Mouse (Mus musculus): ENCODE data around the gene Elane. TPM values are rescaled to one million over a fixed set of nuclear protein-coding genes. Genes with fewer than 3 reads are reported as not detected.

Elane gene
- polyA plus RNA-seq (2015; fragmentation: Nextera tagmentation; extraction: Ambion mirVana): 2.6 and 3.4 TPM in 2 replicates

DNA sequence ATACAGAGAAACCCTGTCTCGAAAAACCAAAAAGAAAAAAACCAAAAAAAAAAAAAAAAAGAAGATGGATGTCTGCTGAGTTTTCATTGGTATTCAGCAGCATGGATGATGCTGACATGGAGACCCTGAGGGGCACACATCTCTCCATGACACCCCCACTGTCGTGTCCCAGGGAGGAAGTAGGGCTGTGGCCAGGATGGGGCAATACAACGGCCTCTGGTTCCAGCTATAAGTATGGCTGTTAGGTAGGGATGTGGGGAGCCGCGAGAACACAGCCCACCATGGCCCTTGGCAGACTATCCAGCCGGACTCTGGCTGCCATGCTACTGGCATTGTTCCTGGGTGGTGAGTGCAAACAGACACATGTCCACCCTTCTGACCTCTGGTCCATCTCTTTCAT, at the start of gene Elane:
Gene Elane, plus strand, starts transcription at position 194 of the 400 bp plus-strand sequence.
- no peaks in the 10 kb centered on the region for H3K9me3 ChIP-seq (replicated peaks)
- no peaks in the 10 kb centered on the region for H3K36me3 ChIP-seq
- peaks cover 29% of the 10 kb centered on the region for H3K4me1 ChIP-seq
- H3K4me3 ChIP-seq (replicated peaks): no peak within 1 kb of the TSS
- peaks cover 8% of the 10 kb centered on the region; the same call in 1 of the 2 replicates for H3K27me3 ChIP-seq
- H3K4me2 ChIP-seq: no peak within 1 kb of the TSS
- no peak within 1 kb of the TSS for H3K27ac ChIP-seq
- no peak within 1 kb of the TSS for H3K9ac ChIP-seq
- no peak for ATAC-seq (replicated peaks; ENCODE audit: low FRiP score)
- WGBS: 85% methylated on average over 6 of the region's 6 CpGs

DNA sequence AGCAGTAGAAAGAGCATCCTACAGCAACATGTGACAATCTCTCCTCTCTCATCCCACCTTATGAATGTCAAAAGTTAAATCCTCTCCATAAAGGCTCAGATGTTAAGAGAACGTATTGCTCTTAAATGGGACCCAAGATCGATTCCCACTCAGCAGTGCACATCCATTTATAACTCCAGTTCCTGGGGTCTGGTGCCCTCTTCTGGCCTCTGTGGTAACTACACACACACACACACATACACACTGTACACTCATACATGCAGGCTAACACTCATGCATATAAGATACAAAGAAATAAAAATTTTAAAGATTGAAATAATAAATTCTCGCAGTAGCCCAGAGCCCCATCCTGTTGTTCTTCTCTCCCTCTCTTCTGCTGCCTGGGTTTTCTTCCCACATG, 49.1 kb upstream of the Elane start:
- Histone ChIP-seq H3K27ac (no peak overlapping the region), H3K27me3 (no peaks in the 10 kb centered on the region), H3K4me2 (no peak overlapping the region), H3K4me3 (replicated peaks) (no peak overlapping the region), H3K9me3 (replicated peaks) (no peaks in the 10 kb centered on the region), H3K9ac (no peak overlapping the region), H3K36me3 (no peaks in the 10 kb centered on the region), H3K4me1 (peaks cover 30% of the 10 kb centered on the region)
- ATAC-seq (replicated peaks; ENCODE audit: low FRiP score): no peak
- 98% methylated on average over 3 of the region's 3 CpGs for WGBS

DNA sequence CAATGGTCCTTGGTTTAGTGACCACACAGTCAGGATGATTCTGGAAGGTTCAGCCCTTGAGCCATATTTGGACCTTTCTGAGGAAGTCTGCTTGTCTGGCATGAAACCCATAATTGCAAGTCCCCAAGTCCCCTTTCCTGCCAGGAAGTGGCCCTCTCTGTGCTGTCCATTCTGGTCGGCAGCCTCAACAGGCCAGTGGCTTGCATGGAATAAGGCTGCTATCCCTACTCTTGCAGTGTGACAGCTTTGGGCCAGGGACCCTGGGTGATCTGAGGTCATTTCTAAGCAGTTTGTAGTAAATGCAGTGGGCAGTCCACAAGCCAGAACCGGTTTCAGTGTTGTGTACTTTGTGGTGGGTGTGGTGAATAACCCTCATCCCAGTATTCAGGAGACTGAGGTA, 47.9 kb upstream of the Elane start:
- H3K4me3 ChIP-seq (replicated peaks): no peak overlapping the region
- H3K9ac ChIP-seq: no peak overlapping the region
- peak overlapping the region; percentile 10; the same call in 1 of the 2 replicates for H3K27ac ChIP-seq
- no peaks in the 10 kb centered on the region for H3K36me3 ChIP-seq
- H3K9me3 ChIP-seq (replicated peaks): no peaks in the 10 kb centered on the region
- WGBS: 68% methylated on average over 2 of the region's 2 CpGs
- H3K4me2 ChIP-seq: no peak overlapping the region
- H3K4me1 ChIP-seq: peaks cover 42% of the 10 kb centered on the region
- no peaks in the 10 kb centered on the region for H3K27me3 ChIP-seq
- no peak for ATAC-seq (replicated peaks; ENCODE audit: low FRiP score)

DNA sequence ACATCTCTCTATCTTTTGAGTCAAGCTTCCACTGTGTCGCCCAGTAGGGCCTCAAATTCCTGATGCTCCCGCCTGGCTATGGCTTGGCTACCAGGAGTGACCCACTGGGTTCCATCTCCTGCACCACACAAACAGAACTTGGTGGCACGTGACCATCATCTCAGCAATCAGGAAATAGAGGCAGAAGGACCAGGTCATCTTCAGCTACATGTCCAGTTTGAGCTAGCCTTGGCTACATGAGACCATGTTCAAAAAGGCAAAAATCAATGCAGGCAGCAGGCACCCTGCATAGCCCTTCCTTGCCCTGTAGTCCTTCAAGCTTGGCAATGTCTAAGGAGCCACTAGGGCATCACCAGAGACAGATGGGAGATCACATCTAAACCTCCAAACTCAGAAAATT, 46.0 kb upstream of the Elane start:
- Histone ChIP-seq H3K9me3 (replicated peaks) (no peaks in the 10 kb centered on the region), H3K36me3 (no peaks in the 10 kb centered on the region), H3K4me3 (replicated peaks) (peak overlapping the region; percentile 43), H3K9ac (peak overlapping the region; percentile 42; the same call in 1 of the 2 replicates), H3K4me2 (peak overlapping the region; percentile 65), H3K4me1 (peaks cover 54% of the 10 kb centered on the region), H3K27ac (peak overlapping the region; percentile 96), H3K27me3 (no peaks in the 10 kb centered on the region)
- ATAC-seq (replicated peaks; ENCODE audit: low FRiP score): no peak
- 91% methylated on average over 3 of the region's 3 CpGs for WGBS

DNA sequence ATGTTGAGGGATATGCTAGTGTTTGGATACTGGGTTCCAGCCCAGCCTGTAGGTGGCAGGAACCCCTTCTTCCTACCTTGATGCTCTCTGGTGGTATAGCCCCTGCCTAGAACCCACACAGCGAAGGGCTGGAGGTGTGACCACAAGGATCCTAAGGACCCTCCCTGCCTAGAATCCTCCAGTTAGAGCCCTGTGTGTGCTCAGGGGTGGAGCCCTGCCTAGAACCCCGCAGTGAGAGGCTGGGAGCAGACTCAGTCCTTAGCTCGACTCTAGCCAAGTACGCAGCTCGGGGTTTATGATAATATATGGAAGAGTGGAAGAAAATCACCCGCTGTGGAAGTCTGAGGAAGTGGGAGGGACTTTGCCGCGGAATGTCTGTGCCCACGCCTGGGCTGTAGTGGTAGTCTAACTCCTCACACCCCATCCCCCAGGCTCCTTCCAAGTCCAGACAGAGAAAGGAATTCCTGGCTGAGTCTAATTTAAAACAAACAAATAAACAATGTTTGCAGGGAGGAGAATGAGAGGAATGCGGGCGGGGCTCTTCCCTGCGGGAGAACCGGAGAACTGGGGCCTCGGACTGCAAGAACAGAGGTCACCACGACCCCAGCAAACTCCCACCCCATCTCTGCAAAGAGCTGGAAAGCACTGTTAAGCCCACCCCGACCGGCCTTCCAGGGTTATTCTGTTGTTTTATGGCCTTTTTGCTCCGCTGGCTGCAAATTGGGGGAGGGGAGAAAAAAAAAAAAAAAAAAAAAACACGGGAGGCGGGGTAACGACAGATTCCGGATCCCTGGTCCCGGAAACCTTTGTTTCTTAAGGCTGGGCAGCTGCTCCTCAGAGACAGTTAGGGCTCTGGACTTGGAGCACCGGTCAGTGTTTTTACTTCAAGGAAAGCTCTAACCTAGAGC, 45.1 kb upstream of the Elane start:
- H3K9me3 ChIP-seq (replicated peaks): no peaks in the 10 kb centered on the region
- H3K4me2 ChIP-seq: peak overlapping the region; percentile 65
- H3K4me1 ChIP-seq: peaks cover 57% of the 10 kb centered on the region
- no peaks in the 10 kb centered on the region for H3K36me3 ChIP-seq
- WGBS: under 1% methylated on average over 24 of the region's 24 CpGs
- peak overlapping the region; percentile 43 for H3K4me3 ChIP-seq (replicated peaks)
- H3K27ac ChIP-seq: peak overlapping the region; percentile 96
- no peaks in the 10 kb centered on the region for H3K27me3 ChIP-seq
- H3K9ac ChIP-seq: peak overlapping the region; percentile 42
- peak; percentile 94 for ATAC-seq (replicated peaks; ENCODE audit: low FRiP score)

DNA sequence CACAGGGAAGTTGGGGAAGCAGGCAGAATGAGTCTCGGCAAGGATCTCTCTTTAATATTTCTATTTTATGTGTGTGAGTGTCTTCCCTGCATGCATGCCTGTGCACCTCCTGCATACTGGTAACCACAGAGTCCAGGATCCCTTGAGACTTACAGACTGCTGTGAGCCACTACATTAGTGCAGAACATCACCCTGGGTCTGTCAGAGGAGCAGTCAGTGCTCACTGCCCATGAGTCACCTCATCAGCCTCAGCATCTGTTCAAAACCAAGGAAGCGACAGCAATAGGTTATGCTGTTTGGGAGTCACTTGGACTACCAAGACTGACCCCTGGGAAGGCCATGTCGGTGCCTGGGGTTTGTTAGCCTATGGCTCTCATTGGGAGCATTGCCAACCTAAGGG, 43.7 kb upstream of the Elane start:
- Histone ChIP-seq H3K4me2 (no peak overlapping the region), H3K9ac (no peak overlapping the region), H3K27ac (peak overlapping the region; percentile 78)

DNA sequence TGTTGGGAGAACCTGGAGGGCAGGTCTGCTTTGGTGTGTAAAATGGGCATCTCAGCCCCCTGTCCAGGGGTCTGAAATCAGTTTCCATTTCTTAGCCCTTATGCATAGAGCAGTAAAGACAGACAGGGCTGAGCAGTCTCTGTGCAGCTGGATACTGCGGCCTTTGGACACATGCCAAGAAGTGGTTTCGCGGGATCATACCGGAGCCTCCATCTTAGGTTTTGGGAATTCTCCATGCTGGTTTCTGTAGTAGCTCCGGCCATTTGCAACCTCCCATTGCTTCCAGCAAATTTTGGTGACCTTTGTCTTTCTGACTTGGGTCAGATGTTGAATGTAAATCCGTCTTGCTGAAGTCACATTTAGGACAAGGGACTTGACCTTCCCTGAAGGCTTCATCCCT, 42.6 kb upstream of the Elane start:
- Histone ChIP-seq H3K4me2 (0 out of 2 replicates have a peak overlapping the region, but pooled peaks have one; percentile 10), H3K9me3 (replicated peaks) (no peaks in the 10 kb centered on the region), H3K27me3 (no peaks in the 10 kb centered on the region), H3K36me3 (no peaks in the 10 kb centered on the region), H3K4me3 (replicated peaks) (no peak overlapping the region), H3K27ac (peak overlapping the region; percentile 78), H3K9ac (no peak overlapping the region), H3K4me1 (peaks cover 74% of the 10 kb centered on the region)
- ATAC-seq (replicated peaks; ENCODE audit: low FRiP score): no peak
- 34% methylated on average over 6 of the region's 6 CpGs for whole genome bisulfite sequencing

More for the DNA sequence above, 43.7 kb upstream of the Elane start:
- no peaks in the 10 kb centered on the region for H3K27me3 ChIP-seq
- WGBS: 71% methylated on average over 3 of the region's 3 CpGs
- ATAC-seq (replicated peaks; ENCODE audit: low FRiP score): no peak
- no peaks in the 10 kb centered on the region for H3K36me3 ChIP-seq
- no peak overlapping the region for H3K4me3 ChIP-seq (replicated peaks)
- H3K9me3 ChIP-seq (replicated peaks): no peaks in the 10 kb centered on the region
- peaks cover 66% of the 10 kb centered on the region for H3K4me1 ChIP-seq

DNA sequence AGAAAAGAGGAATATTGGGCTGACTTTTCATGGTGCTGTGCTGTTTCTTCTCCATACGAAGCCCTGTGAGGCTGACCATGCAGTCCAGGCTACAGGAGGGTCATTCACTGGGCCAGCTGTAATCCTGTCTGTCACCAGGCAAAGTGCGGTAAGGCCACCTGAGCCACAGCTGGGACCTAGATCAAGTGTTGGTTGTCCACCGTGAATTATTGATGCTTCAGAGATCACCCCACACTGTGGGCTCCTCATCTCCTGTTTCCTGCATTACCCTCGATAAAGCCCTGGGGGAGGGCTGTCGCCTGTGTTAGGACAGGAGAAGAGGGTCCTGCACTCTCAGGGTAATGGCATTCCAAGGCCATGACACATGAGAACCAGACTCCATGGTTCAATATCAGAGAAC, 39.5 kb upstream of the Elane start:
- Histone ChIP-seq H3K36me3 (no peaks in the 10 kb centered on the region), H3K27ac (peak overlapping the region; percentile 54), H3K4me3 (replicated peaks) (no peak overlapping the region), H3K27me3 (no peaks in the 10 kb centered on the region), H3K9me3 (replicated peaks) (no peaks in the 10 kb centered on the region), H3K4me2 (no peak overlapping the region), H3K9ac (no peak overlapping the region), H3K4me1 (peaks cover 73% of the 10 kb centered on the region)
- 26% methylated on average over 5 of the region's 5 CpGs for WGBS
- ATAC-seq (replicated peaks; ENCODE audit: low FRiP score): peak; percentile 47

DNA sequence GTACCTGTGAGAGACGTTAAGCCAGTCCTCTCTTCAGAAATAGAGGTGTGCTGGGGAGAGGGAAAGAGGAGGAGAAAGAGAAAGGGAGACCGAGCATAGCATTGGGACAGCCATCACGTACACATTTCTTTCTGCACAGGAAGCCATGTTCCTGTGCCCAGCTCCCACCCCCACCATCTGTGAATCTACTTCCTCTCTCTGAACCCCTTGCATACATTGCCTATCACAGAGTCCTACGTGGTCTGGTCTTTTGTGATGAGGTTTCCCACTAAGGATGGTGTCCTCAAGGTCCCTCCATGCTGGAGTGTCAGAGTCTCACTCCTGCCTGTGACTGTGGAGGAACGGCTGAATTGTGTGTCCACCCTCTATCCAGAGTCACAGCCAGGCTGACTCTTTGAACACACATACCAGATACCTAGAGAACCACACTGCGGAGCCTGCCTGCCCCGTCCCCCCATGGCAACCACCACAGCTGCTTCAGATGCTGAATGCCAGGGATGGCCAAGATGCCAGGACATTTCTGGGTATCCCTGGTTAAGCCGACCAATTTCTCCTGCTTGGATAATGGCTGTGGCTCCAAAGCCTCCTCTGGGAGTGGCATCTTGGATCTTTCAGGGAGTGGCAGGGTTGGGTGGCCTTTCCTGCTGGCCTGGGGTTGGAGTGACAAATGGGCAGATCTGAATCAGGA, 36.0 kb upstream of the Elane start:
- ATAC-seq (replicated peaks; ENCODE audit: low FRiP score): no peak
- H3K4me2 ChIP-seq: no peak overlapping the region
- no peak overlapping the region for H3K4me3 ChIP-seq (replicated peaks)
- no peak overlapping the region for H3K27ac ChIP-seq
- H3K36me3 ChIP-seq: no peaks in the 10 kb centered on the region
- no peak overlapping the region for H3K9ac ChIP-seq
- H3K27me3 ChIP-seq: no peaks in the 10 kb centered on the region
- H3K4me1 ChIP-seq: peaks cover 62% of the 10 kb centered on the region
- WGBS: 78% methylated on average over 8 of the region's 8 CpGs
- no peaks in the 10 kb centered on the region for H3K9me3 ChIP-seq (replicated peaks)

DNA sequence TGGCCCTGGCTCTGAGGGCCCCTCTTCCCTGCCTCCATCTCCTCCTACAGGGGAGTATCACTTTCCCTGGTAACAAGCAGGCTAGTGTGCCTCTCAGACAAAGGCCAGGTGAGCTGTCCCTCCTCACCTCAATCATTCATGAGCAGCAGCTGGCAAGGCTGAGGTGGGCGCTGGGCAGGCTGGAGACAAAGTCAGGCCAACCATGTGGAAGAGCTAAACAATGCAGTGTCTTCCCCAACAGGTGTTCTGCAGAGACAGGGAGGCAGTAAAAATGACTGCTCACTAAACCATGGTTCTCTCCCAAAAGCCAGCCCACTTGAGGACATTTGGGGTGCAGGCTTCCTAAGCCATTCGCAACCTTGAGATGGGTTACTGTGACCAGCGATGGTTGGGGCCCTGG, 34.4 kb upstream of the Elane start:
- H3K9ac ChIP-seq: no peak overlapping the region; the same call in 1 of the 2 replicates
- no peaks in the 10 kb centered on the region for H3K27me3 ChIP-seq
- 68% methylated on average over 3 of the region's 3 CpGs for WGBS
- peaks cover 5% of the 10 kb centered on the region for H3K36me3 ChIP-seq
- peak overlapping the region; percentile 100 for H3K27ac ChIP-seq
- H3K4me3 ChIP-seq (replicated peaks): peak overlapping the region; percentile 96; the same call in 1 of the 2 replicates
- peak overlapping the region; percentile 95 for H3K4me2 ChIP-seq
- H3K9me3 ChIP-seq (replicated peaks): no peaks in the 10 kb centered on the region
- H3K4me1 ChIP-seq: peaks cover 60% of the 10 kb centered on the region
- no peak for ATAC-seq (replicated peaks; ENCODE audit: low FRiP score)

DNA sequence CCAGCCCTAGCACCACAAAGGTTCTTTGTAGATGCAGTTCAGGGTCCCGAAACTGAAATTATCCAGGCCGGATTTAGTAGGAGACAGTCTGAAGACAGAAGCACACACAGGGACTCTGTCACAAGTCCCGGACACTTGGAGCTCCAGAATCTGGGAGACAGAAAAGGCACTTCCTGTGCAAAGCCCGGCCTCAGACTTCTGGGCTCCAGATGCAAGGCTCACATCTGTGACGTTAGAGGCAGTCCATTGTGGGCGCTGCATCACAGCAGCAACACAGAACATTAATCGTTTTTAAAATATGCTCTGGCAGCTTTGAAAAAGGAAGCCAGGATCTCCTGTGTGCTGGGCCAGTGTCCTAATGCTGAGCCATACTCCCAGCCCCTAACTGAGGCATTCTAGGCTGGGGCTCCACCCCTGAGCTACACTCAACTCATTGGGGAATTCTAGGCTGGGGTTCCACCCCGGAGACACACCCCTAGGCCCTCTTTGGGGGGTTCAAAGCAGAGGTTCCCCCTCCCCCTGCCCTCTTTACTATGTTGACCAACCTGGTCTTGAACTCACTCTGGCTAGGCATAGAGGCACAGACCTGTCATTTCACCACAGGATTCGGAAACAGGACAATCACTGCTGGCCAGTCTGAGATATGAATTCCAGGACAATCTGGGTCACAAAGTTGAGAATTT, 33.8 kb upstream of the Elane start:
- Histone ChIP-seq H3K27ac (peak overlapping the region; percentile 100), H3K9ac (peak overlapping the region; percentile 73), H3K4me2 (peak overlapping the region; percentile 95), H3K4me3 (replicated peaks) (peak overlapping the region; percentile 96), H3K4me1 (peaks cover 62% of the 10 kb centered on the region), H3K36me3 (peaks cover 11% of the 10 kb centered on the region), H3K27me3 (no peaks in the 10 kb centered on the region), H3K9me3 (replicated peaks) (no peaks in the 10 kb centered on the region)
- no peak for ATAC-seq (replicated peaks; ENCODE audit: low FRiP score)
- 38% methylated on average over 9 of the region's 9 CpGs for WGBS

All from kidney, embryonic 15.5 days (tissue).